Mouse (Mus musculus): ENCODE results near the gene Mrpl28.

GRCm38 (mm10) chr17:26124560-26124959 is 1.3 kb downstream of the Mrpl28 start:
- no peak for TF ChIP-seq POLR2A (IDR thresholded peaks at IDR 0.05; ENCODE audit: borderline replicate concordance, low read depth, low read length)
- no peak for TF ChIP-seq CTCF (IDR thresholded peaks at IDR 0.05; ENCODE audit: low read depth, low read length)
